Mouse (Mus musculus): Measurements from ENCODE around the gene Sf3b3.

GRCm38 (mm10) chr8:110888441-110888840 is 41.9 kb upstream of the Sf3b3 start:
- TF ChIP-seq EP300 (optimal IDR thresholded peaks at IDR 0.05) (no peak), CTCF (IDR thresholded peaks at IDR 0.05; ENCODE audit: low read depth) (no peak)

Measured in stomach, postnatal 0 days (tissue).